Mouse (Mus musculus): ENCODE results near the gene Olfm2. TPM values are rescaled to one million over a fixed set of nuclear protein-coding genes. Genes with fewer than 3 reads are reported as not detected.
"Not testable (repeated sequence)": the region's sequence is repeated elsewhere in the genome, so short reads cannot be mapped to it uniquely, and the experiment has no call there.

Olfm2 gene
- polyA plus RNA-seq, 1 experiment from 2014 or later: not detected

DNA sequence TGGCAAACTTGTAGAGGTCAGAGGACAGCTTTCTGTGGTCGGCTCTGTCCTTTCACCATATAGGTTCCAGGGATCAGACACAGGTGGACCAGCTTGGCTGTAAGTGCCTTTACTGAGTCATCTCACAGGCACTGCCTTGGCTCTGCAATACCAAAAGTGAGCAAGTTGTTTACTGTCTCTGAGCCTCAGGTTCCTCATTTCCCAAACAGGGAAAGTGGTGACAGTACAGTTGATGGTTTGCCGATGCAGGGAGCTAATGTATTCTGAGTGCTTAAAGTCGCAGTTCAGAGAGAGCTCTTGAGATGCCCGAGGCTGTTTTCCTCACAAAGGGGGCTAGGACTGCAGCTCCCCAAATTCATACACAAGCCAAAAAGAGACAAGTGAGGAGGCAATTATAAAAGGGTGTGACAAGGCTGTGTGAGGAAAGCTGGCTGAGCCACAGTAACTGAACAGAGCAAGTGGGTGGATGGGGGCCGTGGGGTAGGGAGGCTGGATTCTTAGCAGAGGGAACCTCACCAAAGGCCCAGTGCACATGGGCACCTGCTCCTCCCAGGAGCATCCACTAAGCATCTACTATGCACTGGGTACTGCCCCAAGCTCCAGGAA is 49.9 kb downstream of the Olfm2 start:
- H3K79me2 ChIP-seq (ENCODE audit: inconsistent target): no peaks in the 10 kb centered on the region
- 48% methylated on average over 5 of the region's 5 CpGs for WGBS (ENCODE audit: missing documents)
- no peak overlapping the region for H3K27ac ChIP-seq
- no peak overlapping the region for H3K4me3 ChIP-seq (ENCODE audit: inconsistent target)
- H3K36me3 ChIP-seq (ENCODE audit: inconsistent target): no peaks in the 10 kb centered on the region

- Histone ChIP-seq H3K27ac (no peak overlapping the region), H3K4me3 (ENCODE audit: inconsistent target) (no peak overlapping the region), H3K79me2 (ENCODE audit: inconsistent target) (no peaks in the 10 kb centered on the region), H3K36me3 (ENCODE audit: inconsistent target) (no peaks in the 10 kb centered on the region)
- WGBS (ENCODE audit: missing documents): 13% methylated on average over 25 of the region's 25 CpGs
These were observed 51.4 kb downstream of the Olfm2 start for GRCm38 (mm10) chr9:20694721-20695235.

- H3K27ac ChIP-seq: no peak overlapping the region
- 97% methylated on average over 3 of the region's 3 CpGs for WGBS (ENCODE audit: missing documents)
- H3K4me3 ChIP-seq (ENCODE audit: inconsistent target): no peak overlapping the region
- H3K36me3 ChIP-seq (ENCODE audit: inconsistent target): no peaks in the 10 kb centered on the region
- no peaks in the 10 kb centered on the region for H3K79me2 ChIP-seq (ENCODE audit: inconsistent target)
These were observed 53.3 kb downstream of the Olfm2 start for GRCm38 (mm10) chr9:20692863-20693262.

GRCm38 (mm10) chr9:20690449-20690848 is 55.7 kb downstream of the Olfm2 start:
- H3K36me3 ChIP-seq (ENCODE audit: inconsistent target); H3K79me2 ChIP-seq (ENCODE audit: inconsistent target); H3K4me3 ChIP-seq (ENCODE audit: inconsistent target); H3K27ac ChIP-seq: not testable (repeated sequence)
- WGBS (ENCODE audit: missing documents): 41% methylated on average over 2 of the region's 2 CpGs

DNA sequence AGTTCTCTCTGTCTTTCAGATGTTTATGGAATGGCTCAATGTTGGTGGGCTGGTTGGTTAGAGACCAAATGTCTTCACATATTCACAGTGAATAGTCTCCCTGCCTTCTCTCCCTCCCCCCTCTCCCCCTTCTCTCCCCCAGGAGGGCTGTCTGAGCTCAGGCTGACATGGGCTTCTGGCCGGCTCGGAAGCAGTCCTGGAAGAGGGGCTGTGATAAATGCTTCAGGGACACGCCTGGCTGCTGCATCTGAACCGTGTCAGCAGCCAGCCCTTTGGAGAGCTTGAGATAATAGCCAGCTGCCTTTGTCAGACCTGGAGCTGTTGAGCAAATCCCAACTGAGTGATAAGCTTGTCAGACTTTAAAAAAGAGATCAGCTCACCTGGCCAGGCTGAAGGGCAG is 56.2 kb downstream of the Olfm2 start:
- Histone ChIP-seq H3K79me2 (ENCODE audit: inconsistent target) (no peaks in the 10 kb centered on the region), H3K27ac (no peak overlapping the region), H3K4me3 (ENCODE audit: inconsistent target) (no peak overlapping the region), H3K36me3 (ENCODE audit: inconsistent target) (no peaks in the 10 kb centered on the region)
- 57% methylated on average over 3 of the region's 4 CpGs for WGBS (ENCODE audit: missing documents)

- H3K27ac ChIP-seq: no peak overlapping the region
- H3K36me3 ChIP-seq (ENCODE audit: inconsistent target): no peaks in the 10 kb centered on the region
- no peaks in the 10 kb centered on the region for H3K79me2 ChIP-seq (ENCODE audit: inconsistent target)
- WGBS (ENCODE audit: missing documents): 50% methylated on average over 1 of the region's 1 CpGs
- no peak overlapping the region for H3K4me3 ChIP-seq (ENCODE audit: inconsistent target)
These were observed 56.7 kb downstream of the Olfm2 start for GRCm38 (mm10) chr9:20689403-20689802.

DNA sequence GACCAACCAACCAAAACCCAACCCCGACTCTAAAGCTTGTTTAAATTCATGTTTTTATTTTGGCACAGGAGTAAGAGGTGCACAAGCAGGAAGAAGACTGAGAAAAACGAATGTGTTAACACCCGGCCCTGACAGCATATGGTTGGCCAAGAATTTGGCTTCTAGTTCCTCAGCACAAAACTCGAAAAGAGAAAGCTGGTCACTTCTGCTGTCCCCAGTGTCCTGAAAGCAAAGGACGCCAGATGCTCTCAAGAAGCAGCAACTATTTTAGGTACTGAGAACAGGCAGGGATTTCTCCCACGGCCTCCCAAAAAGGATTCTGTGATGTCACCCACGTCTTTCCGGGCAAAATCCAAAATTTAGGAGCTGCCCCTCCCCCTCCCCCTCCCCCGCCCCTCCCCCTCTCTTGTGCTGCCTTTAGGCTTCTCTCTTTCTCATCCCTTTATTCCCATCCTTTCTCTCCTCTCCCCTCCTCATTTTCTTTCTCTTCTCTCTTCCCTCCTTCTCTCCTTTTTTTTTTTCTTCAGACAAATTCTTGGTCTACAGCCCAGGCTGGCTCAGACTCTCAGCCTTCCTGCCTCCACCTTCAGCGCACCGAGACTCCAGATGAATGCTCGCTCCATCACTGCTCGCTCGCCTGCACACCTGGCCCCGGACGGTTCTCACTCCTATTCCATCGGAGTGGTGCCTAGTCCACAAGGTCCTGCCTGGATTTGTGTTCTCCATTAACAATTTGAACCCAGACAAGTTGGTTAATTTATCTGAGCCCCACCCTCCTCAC is 60.9 kb downstream of the Olfm2 start:
- no peak overlapping the region for H3K27ac ChIP-seq
- H3K79me2 ChIP-seq (ENCODE audit: inconsistent target): no peaks in the 10 kb centered on the region
- WGBS (ENCODE audit: missing documents): 58% methylated on average over 16 of the region's 17 CpGs
- no peak overlapping the region for H3K4me3 ChIP-seq (ENCODE audit: inconsistent target)
- no peaks in the 10 kb centered on the region for H3K36me3 ChIP-seq (ENCODE audit: inconsistent target)

DNA sequence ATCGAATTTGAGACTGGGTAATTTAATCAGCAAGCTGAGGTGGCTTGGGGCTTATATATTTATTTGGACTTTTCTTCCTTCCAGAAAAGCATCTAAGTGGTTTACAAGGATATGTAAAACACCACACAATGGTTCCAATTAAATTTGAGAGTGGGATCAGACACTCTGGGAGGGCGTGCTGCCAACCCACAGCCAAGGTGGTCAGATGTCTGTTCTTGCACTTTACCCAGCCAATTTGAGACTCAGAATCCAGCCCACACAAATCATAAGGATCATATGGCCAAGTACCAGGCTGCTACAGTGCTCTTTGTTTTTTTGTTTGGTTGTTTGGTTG is 63.8 kb downstream of the Olfm2 start:
- WGBS (ENCODE audit: missing documents): 87% methylated on average over 2 of the region's 2 CpGs

GRCm38 (mm10) chr9:20681546-20682388 is 64.4 kb downstream of the Olfm2 start:
- H3K79me2 ChIP-seq (ENCODE audit: inconsistent target): no peaks in the 10 kb centered on the region
- 76% methylated on average over 5 of the region's 7 CpGs for WGBS (ENCODE audit: missing documents)
- H3K27ac ChIP-seq: no peak overlapping the region
- no peaks in the 10 kb centered on the region for H3K36me3 ChIP-seq (ENCODE audit: inconsistent target)
- no peak overlapping the region for H3K4me3 ChIP-seq (ENCODE audit: inconsistent target)

More for the DNA sequence above, 63.8 kb downstream of the Olfm2 start:
- H3K4me3 ChIP-seq (ENCODE audit: inconsistent target): no peak overlapping the region
- H3K36me3 ChIP-seq (ENCODE audit: inconsistent target): no peaks in the 10 kb centered on the region
- H3K27ac ChIP-seq: no peak overlapping the region
- no peaks in the 10 kb centered on the region for H3K79me2 ChIP-seq (ENCODE audit: inconsistent target)

GRCm38 (mm10) chr9:20680378-20680958 is 65.7 kb downstream of the Olfm2 start:
- 78% methylated on average over 9 of the region's 9 CpGs for WGBS (ENCODE audit: missing documents)
- Histone ChIP-seq H3K4me3 (ENCODE audit: inconsistent target) (no peak overlapping the region), H3K27ac (no peak overlapping the region), H3K79me2 (ENCODE audit: inconsistent target) (no peaks in the 10 kb centered on the region), H3K36me3 (ENCODE audit: inconsistent target) (no peaks in the 10 kb centered on the region)

DNA sequence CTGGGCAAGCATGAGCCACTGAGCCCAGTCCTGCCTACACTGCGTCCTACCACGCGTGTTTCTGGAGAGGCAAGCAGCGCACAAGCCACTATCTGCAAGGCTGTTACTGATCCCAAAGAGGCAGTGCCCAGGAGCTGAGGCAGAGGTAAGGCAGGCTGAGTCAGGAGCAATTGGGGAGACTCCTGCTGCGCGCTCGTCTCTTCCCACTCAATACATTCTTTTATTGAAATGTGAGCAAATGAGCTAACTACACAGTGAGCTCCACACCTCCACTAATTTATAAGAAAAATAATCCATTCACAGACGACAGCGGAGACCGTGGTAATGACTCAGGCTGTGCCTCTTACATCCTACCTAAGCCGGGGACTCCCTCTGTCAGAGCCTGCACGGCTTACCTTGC is 68.3 kb downstream of the Olfm2 start:
- H3K4me3 ChIP-seq (ENCODE audit: inconsistent target): no peak overlapping the region
- H3K36me3 ChIP-seq (ENCODE audit: inconsistent target): no peaks in the 10 kb centered on the region
- H3K79me2 ChIP-seq (ENCODE audit: inconsistent target): no peaks in the 10 kb centered on the region
- WGBS (ENCODE audit: missing documents): 95% methylated on average over 12 of the region's 12 CpGs
- no peak overlapping the region for H3K27ac ChIP-seq

- 45% methylated on average over 16 of the region's 16 CpGs for WGBS (ENCODE audit: missing documents)
- Histone ChIP-seq H3K27ac (no peak overlapping the region), H3K79me2 (ENCODE audit: inconsistent target) (no peaks in the 10 kb centered on the region), H3K4me3 (ENCODE audit: inconsistent target) (no peak overlapping the region), H3K36me3 (ENCODE audit: inconsistent target) (no peaks in the 10 kb centered on the region)
These were observed 74.1 kb downstream of the Olfm2 start for GRCm38 (mm10) chr9:20672047-20672446.

- Histone ChIP-seq H3K4me3 (ENCODE audit: inconsistent target) (no peak overlapping the region), H3K36me3 (ENCODE audit: inconsistent target) (peaks cover 13% of the 10 kb centered on the region; the same call in 1 of the 2 replicates), H3K79me2 (ENCODE audit: inconsistent target) (no peaks in the 10 kb centered on the region), H3K27ac (no peak overlapping the region)
- 92% methylated on average over 22 of the region's 22 CpGs for WGBS (ENCODE audit: missing documents)
These were observed 78.1 kb downstream of the Olfm2 start for GRCm38 (mm10) chr9:20668065-20668464.

GRCm38 (mm10) chr9:20666510-20667034 is 79.6 kb downstream of the Olfm2 start:
- WGBS (ENCODE audit: missing documents): 35% methylated on average over 6 of the region's 7 CpGs
- Histone ChIP-seq H3K36me3 (ENCODE audit: inconsistent target) (peaks cover 25% of the 10 kb centered on the region; the same call in 1 of the 2 replicates), H3K27ac (no peak overlapping the region), H3K79me2 (ENCODE audit: inconsistent target) (no peaks in the 10 kb centered on the region), H3K4me3 (ENCODE audit: inconsistent target) (no peak overlapping the region)
